Mouse (Mus musculus): ENCODE measurements around the gene Hipk1. TPM values are rescaled to one million over a fixed set of nuclear protein-coding genes. Genes with fewer than 3 reads are reported as not detected.
A peak's percentile ranks its signal among the peaks of the same experiment; 100 is the strongest.

Gene Hipk1
- total and polyA plus RNA-seq, 2 experiments = 29.2 to 35.2 TPM

DNA sequence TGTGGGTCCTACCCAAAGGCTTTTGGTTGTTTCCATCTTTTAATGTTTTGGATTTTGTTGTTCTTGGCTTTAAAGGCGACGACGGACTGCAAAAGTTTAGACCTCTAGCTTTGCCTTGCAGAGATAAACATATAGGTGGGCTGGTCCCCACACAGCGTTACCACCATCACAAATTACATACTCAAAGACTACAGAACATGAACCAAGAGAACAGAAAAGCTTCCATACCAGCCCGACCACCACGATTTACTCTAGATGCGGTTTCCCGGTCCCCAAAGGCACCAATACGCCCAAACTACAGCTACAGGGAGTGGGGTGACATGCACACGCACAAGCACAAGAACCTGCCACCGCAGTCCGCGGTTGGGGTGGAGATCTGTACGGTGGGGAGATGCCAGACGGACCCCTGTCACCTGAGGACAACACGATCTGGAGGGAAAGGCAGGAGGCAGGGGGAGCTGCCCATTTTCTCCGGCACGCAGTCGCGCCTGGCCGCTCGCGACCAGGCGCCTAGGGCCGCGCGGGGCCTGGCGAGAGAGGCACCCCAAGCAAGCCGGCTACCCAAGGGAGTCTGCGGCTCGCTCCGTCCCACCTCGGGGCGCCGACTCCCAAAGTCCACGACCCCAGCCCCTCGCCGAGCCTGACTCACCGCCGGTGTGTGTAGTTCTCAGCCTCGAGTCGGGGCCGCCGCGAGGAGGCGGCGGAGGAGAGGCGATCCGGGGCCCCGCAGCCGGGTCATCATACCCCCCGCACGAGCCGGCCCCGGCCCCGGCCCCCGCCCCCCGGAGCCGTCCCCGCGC lies 817 bp downstream of the Hipk1 start:
- under 1% methylated on average over 51 of the region's 61 CpGs for WGBS
- DNase-seq (ENCODE audit: extremely low read depth, low read depth, low spot score) = no peak
- Histone ChIP-seq H3K36me3 (ENCODE audit: control insufficient read depth, insufficient read depth, low read length) (no peaks in the 10 kb centered on the region), H3K4me3 (ENCODE audit: insufficient read depth, low read depth, low read length) (peak overlapping the region; percentile 99), H3K9ac (ENCODE audit: low read depth, low read length) (peak overlapping the region; percentile 98), H3K27me3 (ENCODE audit: control insufficient read depth, insufficient read depth, low read length) (no peaks in the 10 kb centered on the region), H3K79me2 (ENCODE audit: control insufficient read depth, insufficient read depth, low read length) (peaks cover 14% of the 10 kb centered on the region; the same call in 1 of the 2 replicates), H3K4me1 (ENCODE audit: control insufficient read depth, insufficient read depth, low read length) (peaks cover 22% of the 10 kb centered on the region), H3K27ac (replicated peaks; ENCODE audit: insufficient read depth, low read depth, low read length) (peak overlapping the region; percentile 80)
- TF ChIP-seq CTCF (IDR thresholded peaks at IDR 0.05; ENCODE audit: low read depth, low read length) (no peak), POLR2A (IDR thresholded peaks at IDR 0.05; ENCODE audit: extremely low read depth, insufficient read depth, low read length) (no peak)

DNA sequence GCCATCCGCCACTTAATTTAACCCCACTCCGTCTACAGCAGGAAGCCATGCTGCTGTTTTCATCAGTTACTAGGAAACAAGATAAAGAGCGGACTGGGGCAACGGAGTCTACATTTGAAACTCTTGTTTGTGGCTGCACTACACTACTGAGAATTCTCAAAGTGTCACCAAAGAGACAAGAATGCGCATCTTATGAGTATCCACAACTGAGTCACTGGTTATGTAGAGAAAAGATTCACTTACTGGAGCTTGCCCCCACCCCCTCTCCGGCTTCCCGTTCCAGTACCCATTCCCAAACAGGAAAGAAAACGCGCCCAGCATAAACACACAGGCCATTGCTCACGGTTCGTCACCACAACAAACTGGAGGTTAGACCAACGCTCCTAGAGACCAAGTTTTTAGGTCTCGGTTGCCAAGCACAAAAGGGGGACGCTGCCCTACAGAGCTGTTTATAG lies 1.4 kb downstream of the Hipk1 start:
- TF ChIP-seq POLR2A (IDR thresholded peaks at IDR 0.05; ENCODE audit: extremely low read depth, insufficient read depth, low read length) = no peak
- no peak for TF ChIP-seq CTCF (IDR thresholded peaks at IDR 0.05; ENCODE audit: low read depth, low read length)
- H3K4me1 ChIP-seq (ENCODE audit: control insufficient read depth, insufficient read depth, low read length) = peaks cover 26% of the 10 kb centered on the region
- peak overlapping the region; percentile 80 for H3K27ac ChIP-seq (replicated peaks; ENCODE audit: insufficient read depth, low read depth, low read length)
- no peaks in the 10 kb centered on the region for H3K36me3 ChIP-seq (ENCODE audit: control insufficient read depth, insufficient read depth, low read length)
- H3K79me2 ChIP-seq (ENCODE audit: control insufficient read depth, insufficient read depth, low read length) = peaks cover 17% of the 10 kb centered on the region; the same call in 1 of the 2 replicates
- DNase-seq (ENCODE audit: extremely low read depth, low read depth, low spot score) = peak; percentile 59
- WGBS = under 1% methylated on average over 14 of the region's 14 CpGs
- peak overlapping the region; percentile 98 for H3K9ac ChIP-seq (ENCODE audit: low read depth, low read length)
- H3K4me3 ChIP-seq (ENCODE audit: insufficient read depth, low read depth, low read length) = peak overlapping the region; percentile 99
- H3K27me3 ChIP-seq (ENCODE audit: control insufficient read depth, insufficient read depth, low read length) = no peaks in the 10 kb centered on the region

DNA sequence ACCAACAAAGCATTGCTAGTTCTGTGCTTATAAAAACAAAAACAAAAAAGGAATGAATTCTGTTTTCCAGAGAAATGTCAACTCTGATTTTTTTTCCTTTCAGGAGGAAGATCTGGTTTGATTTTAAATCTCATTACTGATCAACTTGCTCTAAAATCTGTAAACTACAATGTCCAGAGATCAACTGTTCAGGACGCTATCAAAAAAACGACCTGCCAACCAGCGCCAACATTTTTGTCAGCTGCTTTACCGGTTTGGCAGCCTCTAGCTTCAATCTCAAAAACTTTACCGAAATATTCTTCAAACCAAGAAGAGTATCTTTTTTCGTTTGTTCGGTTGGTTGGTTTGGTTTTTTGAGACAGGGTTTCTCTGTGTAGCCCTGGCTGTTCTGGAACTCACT lies 2.3 kb downstream of the Hipk1 start:
- DNase-seq (ENCODE audit: extremely low read depth, low read depth, low spot score) = peak; percentile 86
- Histone ChIP-seq H3K27me3 (ENCODE audit: control insufficient read depth, insufficient read depth, low read length) (no peaks in the 10 kb centered on the region), H3K4me1 (ENCODE audit: control insufficient read depth, insufficient read depth, low read length) (peaks cover 27% of the 10 kb centered on the region), H3K9ac (ENCODE audit: low read depth, low read length) (no peak overlapping the region), H3K4me3 (ENCODE audit: insufficient read depth, low read depth, low read length) (peak overlapping the region; percentile 28; the same call in 1 of the 2 replicates), H3K79me2 (ENCODE audit: control insufficient read depth, insufficient read depth, low read length) (peaks cover 17% of the 10 kb centered on the region; the same call in 1 of the 2 replicates), H3K27ac (replicated peaks; ENCODE audit: insufficient read depth, low read depth, low read length) (peak overlapping the region; percentile 85), H3K36me3 (ENCODE audit: control insufficient read depth, insufficient read depth, low read length) (no peaks in the 10 kb centered on the region)
- WGBS = 21% methylated on average over 7 of the region's 7 CpGs
- no peak for TF ChIP-seq CTCF (IDR thresholded peaks at IDR 0.05; ENCODE audit: low read depth, low read length)
- TF ChIP-seq POLR2A (IDR thresholded peaks at IDR 0.05; ENCODE audit: extremely low read depth, insufficient read depth, low read length) = no peak

DNA sequence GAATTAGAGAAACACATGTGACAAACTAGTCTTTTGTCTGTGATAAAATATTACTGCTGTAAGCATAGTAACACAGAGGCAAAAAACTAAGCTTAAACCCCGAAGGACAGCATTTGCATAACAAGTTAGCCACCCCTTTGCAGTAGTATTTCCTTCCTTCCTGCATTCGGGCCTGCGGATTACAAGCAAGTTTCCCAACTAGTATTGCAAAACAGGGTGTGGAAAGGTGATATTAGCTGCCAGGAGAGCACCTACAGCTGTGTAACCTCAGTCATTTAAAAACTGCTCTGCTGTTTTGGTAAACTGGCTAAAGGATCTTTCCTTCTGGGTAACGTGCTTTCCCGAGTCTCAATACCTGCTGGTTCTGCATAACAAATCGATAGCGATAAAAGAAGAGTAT lies 4.1 kb downstream of the Hipk1 start:
- H3K27ac ChIP-seq (replicated peaks; ENCODE audit: insufficient read depth, low read depth, low read length) = peak overlapping the region; percentile 43; the same call in 1 of the 2 replicates
- WGBS = 17% methylated on average over 7 of the region's 7 CpGs
- no peaks in the 10 kb centered on the region for H3K27me3 ChIP-seq (ENCODE audit: control insufficient read depth, insufficient read depth, low read length)
- peaks cover 24% of the 10 kb centered on the region; the same call in 1 of the 2 replicates for H3K79me2 ChIP-seq (ENCODE audit: control insufficient read depth, insufficient read depth, low read length)
- TF ChIP-seq POLR2A (IDR thresholded peaks at IDR 0.05; ENCODE audit: extremely low read depth, insufficient read depth, low read length) = no peak
- no peak for TF ChIP-seq CTCF (IDR thresholded peaks at IDR 0.05; ENCODE audit: low read depth, low read length)
- H3K4me3 ChIP-seq (ENCODE audit: insufficient read depth, low read depth, low read length) = no peak overlapping the region
- peaks cover 33% of the 10 kb centered on the region for H3K4me1 ChIP-seq (ENCODE audit: control insufficient read depth, insufficient read depth, low read length)
- H3K9ac ChIP-seq (ENCODE audit: low read depth, low read length) = no peak overlapping the region
- peak; percentile 94 for DNase-seq (ENCODE audit: extremely low read depth, low read depth, low spot score)
- H3K36me3 ChIP-seq (ENCODE audit: control insufficient read depth, insufficient read depth, low read length) = no peaks in the 10 kb centered on the region

DNA sequence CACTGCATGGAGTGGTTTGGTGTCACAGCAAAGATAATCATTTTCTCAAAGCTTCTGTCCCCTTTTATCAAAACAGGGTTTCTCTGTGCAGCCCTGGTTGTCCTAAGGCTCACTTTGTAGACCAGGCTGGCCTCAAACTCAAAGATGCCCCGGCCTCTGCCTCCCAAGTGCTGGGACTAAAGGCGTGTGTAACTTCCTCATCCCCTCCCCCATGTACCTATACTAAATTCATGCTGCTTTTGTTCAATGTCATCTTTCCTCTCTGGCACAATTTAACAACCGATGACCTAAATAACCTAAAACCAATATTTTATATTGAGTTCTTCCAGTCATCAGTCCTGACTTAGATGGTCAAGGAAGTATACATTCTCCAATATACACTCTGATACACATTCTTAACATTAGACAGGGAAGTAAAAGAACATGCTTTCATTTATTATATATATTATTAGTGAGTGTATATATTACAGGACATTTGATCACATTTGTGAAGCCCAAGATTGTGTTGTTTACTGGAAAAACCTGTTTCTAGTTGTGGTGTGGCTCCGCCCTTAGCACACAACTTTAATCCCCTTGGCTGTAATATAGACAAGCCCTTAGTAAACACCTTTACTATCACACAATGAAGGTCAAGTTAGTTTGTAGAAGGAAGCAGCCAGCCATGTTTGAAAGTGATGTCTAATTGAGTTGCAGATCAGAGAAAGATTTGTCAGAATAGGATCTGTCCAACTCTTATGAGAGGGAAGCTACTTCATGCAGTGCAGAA lies 8.3 kb downstream of the Hipk1 start:
- Histone ChIP-seq H3K4me1 (ENCODE audit: control insufficient read depth, insufficient read depth, low read length) (peaks cover 27% of the 10 kb centered on the region), H3K36me3 (ENCODE audit: control insufficient read depth, insufficient read depth, low read length) (no peaks in the 10 kb centered on the region), H3K9ac (ENCODE audit: low read depth, low read length) (no peak overlapping the region), H3K79me2 (ENCODE audit: control insufficient read depth, insufficient read depth, low read length) (peaks cover 37% of the 10 kb centered on the region), H3K4me3 (ENCODE audit: insufficient read depth, low read depth, low read length) (no peak overlapping the region), H3K27me3 (ENCODE audit: control insufficient read depth, insufficient read depth, low read length) (no peaks in the 10 kb centered on the region), H3K27ac (replicated peaks; ENCODE audit: insufficient read depth, low read depth, low read length) (no peak overlapping the region)
- TF ChIP-seq CTCF (IDR thresholded peaks at IDR 0.05; ENCODE audit: low read depth, low read length) = no peak
- DNase-seq (ENCODE audit: extremely low read depth, low read depth, low spot score) = no peak
- 82% methylated on average over 4 of the region's 4 CpGs for WGBS

Data from liver, adult 2 months (tissue).